Mouse (Mus musculus): ENCODE data around the gene Opa1. TPM values are rescaled to one million over a fixed set of nuclear protein-coding genes. Genes with fewer than 3 reads are reported as not detected.

Gene Opa1
- total RNA-seq, 2 experiments from 2014 or later, result 23.5 to 38.6 TPM

DNA sequence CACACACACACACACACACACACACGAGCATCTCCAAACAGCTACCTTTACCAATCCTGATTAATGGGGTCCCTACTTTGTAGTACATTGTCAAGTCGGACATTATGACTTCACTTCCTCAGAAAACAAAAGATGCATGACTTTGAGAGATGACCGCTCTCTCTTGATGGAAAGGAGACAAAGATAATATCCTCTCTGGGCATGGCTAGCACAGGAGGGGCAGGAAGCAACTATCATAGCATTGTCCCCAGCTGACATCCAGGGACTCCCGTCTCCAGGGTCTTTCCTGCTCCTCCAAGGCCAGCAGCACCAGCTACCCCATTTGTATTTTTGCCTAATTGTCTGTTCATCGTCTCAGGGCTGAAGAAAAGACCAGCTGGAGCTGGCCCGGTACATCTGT, 107.0 kb downstream of the Opa1 start:
- no peak for ATAC-seq (replicated peaks; ENCODE audit: low FRiP score, poor library complexity, severe bottlenecking)

- no peak for ATAC-seq (replicated peaks; ENCODE audit: low FRiP score, poor library complexity, severe bottlenecking)
Observed at GRCm38 (mm10) chr16:29687987-29688885, 109.1 kb downstream of the Opa1 start.

- ATAC-seq (replicated peaks; ENCODE audit: low FRiP score, poor library complexity, severe bottlenecking), result no peak
Observed at GRCm38 (mm10) chr16:29689187-29689819, 110.2 kb downstream of the Opa1 start.

- no peak for ATAC-seq (replicated peaks; ENCODE audit: low FRiP score, poor library complexity, severe bottlenecking)
Observed at GRCm38 (mm10) chr16:29693025-29693682, 114.0 kb downstream of the Opa1 start.

GRCm38 (mm10) chr16:29693791-29694419, 114.8 kb downstream of the Opa1 start:
- ATAC-seq (replicated peaks; ENCODE audit: low FRiP score, poor library complexity, severe bottlenecking), result no peak

- no peak for ATAC-seq (replicated peaks; ENCODE audit: low FRiP score, poor library complexity, severe bottlenecking)
Observed at GRCm38 (mm10) chr16:29694420-29694959, 115.4 kb downstream of the Opa1 start.

Other genes with a start within 250 kb of the Opa1 start
- not detected in 2 replicates for gene Atp13a5, start 200.6 kb upstream of the Opa1 start, total RNA-seq (2015; ENCODE audit: low replicate concordance)
- not detected in 2 replicates for gene Atp13a5, start 200.6 kb upstream of the Opa1 start, total RNA-seq (2017; ENCODE audit: low replicate concordance)
- gene Atp13a4, start 34.5 kb upstream of the Opa1 start, total RNA-seq (2015; ENCODE audit: low replicate concordance), result not detected in 2 replicates
- not detected in 2 replicates for gene Atp13a4, start 34.5 kb upstream of the Opa1 start, total RNA-seq (2017; ENCODE audit: low replicate concordance)